ENCODE assay signal across 9 mouse cellular contexts in the genomic region with DNA sequence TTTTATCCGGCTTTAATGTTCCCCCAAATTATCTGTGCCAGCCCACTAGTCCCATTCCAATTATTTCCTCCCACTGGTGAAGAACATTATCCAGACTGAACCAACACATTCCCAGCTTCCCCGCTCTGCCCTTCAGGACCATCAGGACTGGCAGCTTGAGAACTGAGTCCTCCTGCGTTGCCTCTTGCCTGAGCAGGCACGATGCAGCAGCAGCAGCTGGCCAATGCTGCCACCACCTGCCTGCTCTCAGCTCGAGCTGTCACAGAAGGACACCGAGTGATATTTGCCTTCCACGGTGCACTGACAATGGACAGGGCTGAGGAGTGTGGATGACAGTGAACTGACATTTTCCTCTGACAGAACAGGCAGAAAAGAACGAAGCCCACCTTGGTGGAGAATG.
DNase-seq lines count a peak whose midpoint lies in the region; ATAC-seq and TF ChIP-seq lines count a peak whose summit lies in the region.
"Had no signal": no experiment of that assay in that cellular context is flagged by ENCODE, and none has a peak within 500 bp of the region (broad histone marks: within the 10 kb centered on the region; RNA-seq: fewer than 3 reads in every experiment).

No protein-coding gene starts in this region.

- no peak overlapping the region for H3K9ac ChIP-seq in liver, embryonic 11.5 days (ENCODE audit: low read depth, low read length)
- H3K9ac ChIP-seq: limb, embryonic 15.5 days had no signal

- H3K9me3 ChIP-seq in liver, embryonic 11.5 days (ENCODE audit: control insufficient read depth, low read length), result no peaks in the 10 kb centered on the region
- H3K9me3 ChIP-seq: limb, embryonic 15.5 days had no signal

- no peak for TF ChIP-seq CTCF in olfactory bulb, adult 2 months (IDR thresholded peaks at IDR 0.05; ENCODE audit: insufficient read depth, low read depth, low read length)

- no peak overlapping the region for H3K4me2 ChIP-seq in liver, embryonic 11.5 days
- H3K4me2 ChIP-seq: limb, embryonic 15.5 days had no signal

- H3K36me3 ChIP-seq in liver, embryonic 11.5 days (ENCODE audit: control insufficient read depth, insufficient read depth, low read length), result no peaks in the 10 kb centered on the region
- H3K36me3 ChIP-seq: limb, embryonic 15.5 days had no signal

- 53% methylated on average over 8 of the region's 8 CpGs for WGBS in liver, embryonic 11.5 days
- WGBS in olfactory bulb, adult 2 months, result 26% methylated on average over 8 of the region's 8 CpGs

- no peak for ATAC-seq in liver, embryonic 11.5 days (replicated peaks; ENCODE audit: low FRiP score)
- no peak for ATAC-seq in erythroblast, adult 5-6 weeks (replicated peaks; ENCODE audit: low FRiP score, poor library complexity, severe bottlenecking)

- no peak overlapping the region for H3K4me3 ChIP-seq in liver, embryonic 11.5 days (ENCODE audit: low read depth, low read length)
- H3K4me3 ChIP-seq in olfactory bulb, adult 2 months (ENCODE audit: insufficient read depth, low read depth, low read length), result no peak overlapping the region
- H3K4me3 ChIP-seq: limb, embryonic 15.5 days had no signal

- peak; percentile 15 for DNase-seq in liver
- no peak for DNase-seq in liver, embryonic 11.5 days (ENCODE audit: low spot score)
- DNase-seq in cerebellum, postnatal 36 days, result peak; percentile 61 to 66
- DNase-seq in layer of hippocampus, adult 18-20 months (ENCODE audit: low spot score in 2 of 2), result peak; percentile 38 to 71
- no peak for DNase-seq in urinary bladder, postnatal 10 days (ENCODE audit: low spot score)
- DNase-seq in kidney, postnatal 25 days, result no peak

- TF ChIP-seq POLR2A in olfactory bulb, adult 2 months (IDR thresholded peaks at IDR 0.05; ENCODE audit: insufficient read depth, low read depth, low read length), result no peak

- no peaks in the 10 kb centered on the region for H3K27me3 ChIP-seq in liver, embryonic 11.5 days (replicated peaks; ENCODE audit: control insufficient read depth, insufficient read depth, low read length)
- H3K27me3 ChIP-seq: limb, embryonic 15.5 days had no signal

- H3K27ac ChIP-seq in liver, embryonic 11.5 days (ENCODE audit: low read depth, low read length), result no peak overlapping the region
- peak overlapping the region; percentile 8; the same call in 1 of the 2 replicates for H3K27ac ChIP-seq in olfactory bulb, adult 2 months (ENCODE audit: insufficient read depth, low read depth, low read length)
- H3K27ac ChIP-seq: limb, embryonic 15.5 days had no signal

- no peaks in the 10 kb centered on the region for H3K4me1 ChIP-seq in liver, embryonic 11.5 days (replicated peaks; ENCODE audit: control insufficient read depth, insufficient read depth, low read length)
- H3K4me1 ChIP-seq in olfactory bulb, adult 2 months (ENCODE audit: control insufficient read depth, insufficient read depth, low read length), result peaks cover 11% of the 10 kb centered on the region

Comparison
In these comparisons a context has a peak if more than half of its experiments do, and no peak if none do; other contexts are left out.
1. DNase-seq: peak in liver (single experiment), cerebellum, postnatal 36 days (2 of 2) and layer of hippocampus, adult 18-20 months (2 of 2); none in liver, embryonic 11.5 days (single experiment), urinary bladder, postnatal 10 days (single experiment) and kidney, postnatal 25 days (0 of 2).